Mouse (Mus musculus): ENCODE data around the gene Cd55.

GRCm38 (mm10) chr1:130507408-130507807 lies 44.9 kb upstream of the Cd55 start:
- no peak for TF ChIP-seq CTCF (IDR thresholded peaks at IDR 0.05; ENCODE audit: control insufficient read depth, insufficient read depth, insufficient replicate concordance, low read depth, low read length)
- TF ChIP-seq POLR2A (IDR thresholded peaks at IDR 0.05; ENCODE audit: control insufficient read depth, low read depth, low read length): no peak
